Mouse (Mus musculus): ENCODE measurements at regions not wholly inside any gene's neighbourhood (a gene's known extent, or its start where the extent isn't known, plus 50 kb on each side); places are given as distances from the start of the nearest gene placed in this dataset.

GRCm38 (mm10) chr1:166817927-166818326 lies 136.3 kb upstream of the Fmo9 start:
- Histone ChIP-seq H3K9me3 (no peaks in the 10 kb centered on the region), H3K36me3 (replicated peaks) (no peaks in the 10 kb centered on the region), H3K9ac (no peak overlapping the region), H3K27ac (no peak overlapping the region), H3K27me3 (replicated peaks) (no peaks in the 10 kb centered on the region), H3K4me2 (no peak overlapping the region), H3K4me3 (no peak overlapping the region), H3K4me1 (no peaks in the 10 kb centered on the region)
- 95% methylated on average over 4 of the region's 4 CpGs for WGBS
- no peak for ATAC-seq (replicated peaks)

- 69% methylated on average over 5 of the region's 5 CpGs for WGBS
Measured at GRCm38 (mm10) chr1:166818682-166819081, 137.0 kb upstream of the Fmo9 start.

GRCm38 (mm10) chr1:166819420-166819819 lies 137.8 kb upstream of the Fmo9 start:
- H3K9me3 ChIP-seq: no peaks in the 10 kb centered on the region
- H3K4me3 ChIP-seq: no peak overlapping the region
- no peak overlapping the region for H3K4me2 ChIP-seq
- H3K9ac ChIP-seq: no peak overlapping the region
- WGBS: 78% methylated on average over 7 of the region's 7 CpGs
- no peaks in the 10 kb centered on the region for H3K4me1 ChIP-seq
- no peaks in the 10 kb centered on the region for H3K27me3 ChIP-seq (replicated peaks)
- H3K36me3 ChIP-seq (replicated peaks): no peaks in the 10 kb centered on the region
- no peak for ATAC-seq (replicated peaks)
- no peak overlapping the region for H3K27ac ChIP-seq

More at GRCm38 (mm10) chr1:166818682-166819081, 137.0 kb upstream of the Fmo9 start:
- no peak overlapping the region for H3K4me2 ChIP-seq
- no peaks in the 10 kb centered on the region for H3K36me3 ChIP-seq (replicated peaks)
- no peak overlapping the region for H3K9ac ChIP-seq
- no peak overlapping the region for H3K27ac ChIP-seq
- no peaks in the 10 kb centered on the region for H3K4me1 ChIP-seq
- no peaks in the 10 kb centered on the region for H3K27me3 ChIP-seq (replicated peaks)
- H3K9me3 ChIP-seq: no peaks in the 10 kb centered on the region
- H3K4me3 ChIP-seq: no peak overlapping the region
- ATAC-seq (replicated peaks): no peak

GRCm38 (mm10) chr1:166820050-166820449 lies 138.4 kb upstream of the Fmo9 start:
- Histone ChIP-seq H3K4me3 (no peak overlapping the region), H3K27me3 (replicated peaks) (no peaks in the 10 kb centered on the region), H3K27ac (no peak overlapping the region), H3K9ac (no peak overlapping the region), H3K9me3 (no peaks in the 10 kb centered on the region), H3K36me3 (replicated peaks) (no peaks in the 10 kb centered on the region), H3K4me1 (no peaks in the 10 kb centered on the region), H3K4me2 (no peak overlapping the region)
- ATAC-seq (replicated peaks): no peak
- WGBS: 95% methylated on average over 5 of the region's 5 CpGs

- 42% methylated on average over 3 of the region's 3 CpGs for WGBS
- no peak for ATAC-seq (replicated peaks)
- no peak overlapping the region for H3K4me3 ChIP-seq
- no peak overlapping the region for H3K27ac ChIP-seq
- H3K27me3 ChIP-seq (replicated peaks): no peaks in the 10 kb centered on the region
- no peaks in the 10 kb centered on the region for H3K36me3 ChIP-seq (replicated peaks)
- no peaks in the 10 kb centered on the region for H3K9me3 ChIP-seq
- H3K9ac ChIP-seq: no peak overlapping the region
- H3K4me1 ChIP-seq: no peaks in the 10 kb centered on the region
- H3K4me2 ChIP-seq: no peak overlapping the region
Measured at GRCm38 (mm10) chr1:166821146-166821545, 139.5 kb upstream of the Fmo9 start.

- Histone ChIP-seq H3K4me2 (no peak overlapping the region), H3K27me3 (replicated peaks) (no peaks in the 10 kb centered on the region), H3K36me3 (replicated peaks) (no peaks in the 10 kb centered on the region), H3K27ac (no peak overlapping the region), H3K4me1 (peaks cover 12% of the 10 kb centered on the region), H3K4me3 (no peak overlapping the region), H3K9me3 (no peaks in the 10 kb centered on the region), H3K9ac (no peak overlapping the region)
- no peak for ATAC-seq (replicated peaks)
- 80% methylated on average over 1 of the region's 1 CpGs for WGBS
Measured at GRCm38 (mm10) chr1:166837299-166837698, 155.7 kb upstream of the Fmo9 start.

GRCm38 (mm10) chr1:166839833-166840232 lies 158.2 kb upstream of the Fmo9 start:
- H3K9ac ChIP-seq: no peak overlapping the region
- peak; percentile 76 for ATAC-seq (replicated peaks)
- no peaks in the 10 kb centered on the region for H3K9me3 ChIP-seq
- H3K4me1 ChIP-seq: peaks cover 24% of the 10 kb centered on the region
- no peak overlapping the region for H3K4me2 ChIP-seq
- 17% methylated on average over 7 of the region's 7 CpGs for WGBS
- no peak overlapping the region for H3K4me3 ChIP-seq
- H3K27me3 ChIP-seq (replicated peaks): no peaks in the 10 kb centered on the region
- H3K27ac ChIP-seq: no peak overlapping the region
- no peaks in the 10 kb centered on the region for H3K36me3 ChIP-seq (replicated peaks)

GRCm38 (mm10) chr1:166843397-166843877 lies 157.8 kb upstream of the Fam78b start:
- 0% methylated on average over 11 of the region's 11 CpGs for WGBS
- Histone ChIP-seq H3K36me3 (replicated peaks) (no peaks in the 10 kb centered on the region), H3K27ac (peak overlapping the region; percentile 79), H3K4me2 (peak overlapping the region; percentile 51), H3K9ac (peak overlapping the region; percentile 33), H3K27me3 (replicated peaks) (no peaks in the 10 kb centered on the region), H3K4me1 (peaks cover 24% of the 10 kb centered on the region), H3K9me3 (no peaks in the 10 kb centered on the region), H3K4me3 (peak overlapping the region; percentile 25)
- peak; percentile 60 for ATAC-seq (replicated peaks)

GRCm38 (mm10) chr1:166846566-166846965 lies 154.7 kb upstream of the Fam78b start:
- Histone ChIP-seq H3K36me3 (replicated peaks) (no peaks in the 10 kb centered on the region), H3K4me3 (no peak overlapping the region), H3K4me1 (peaks cover 12% of the 10 kb centered on the region), H3K27ac (no peak overlapping the region), H3K9ac (no peak overlapping the region), H3K9me3 (no peaks in the 10 kb centered on the region), H3K4me2 (no peak overlapping the region), H3K27me3 (replicated peaks) (no peaks in the 10 kb centered on the region)
- 90% methylated on average over 5 of the region's 5 CpGs for WGBS
- ATAC-seq (replicated peaks): no peak

GRCm38 (mm10) chr1:166847233-166847632 lies 154.0 kb upstream of the Fam78b start:
- Histone ChIP-seq H3K27me3 (replicated peaks) (no peaks in the 10 kb centered on the region), H3K9ac (no peak overlapping the region), H3K27ac (no peak overlapping the region), H3K4me3 (no peak overlapping the region), H3K4me2 (no peak overlapping the region), H3K9me3 (no peaks in the 10 kb centered on the region), H3K4me1 (peaks cover 12% of the 10 kb centered on the region), H3K36me3 (replicated peaks) (no peaks in the 10 kb centered on the region)
- ATAC-seq (replicated peaks): no peak
- 96% methylated on average over 6 of the region's 6 CpGs for WGBS

- no peaks in the 10 kb centered on the region for H3K36me3 ChIP-seq (replicated peaks)
- no peaks in the 10 kb centered on the region for H3K9me3 ChIP-seq
- H3K27ac ChIP-seq: no peak overlapping the region
- no peaks in the 10 kb centered on the region for H3K27me3 ChIP-seq (replicated peaks)
- no peak overlapping the region for H3K4me3 ChIP-seq
- peaks cover 8% of the 10 kb centered on the region for H3K4me1 ChIP-seq
- ATAC-seq (replicated peaks): no peak
- no peak overlapping the region for H3K9ac ChIP-seq
- no peak overlapping the region for H3K4me2 ChIP-seq
- 68% methylated on average over 4 of the region's 4 CpGs for WGBS
Measured at GRCm38 (mm10) chr1:166848015-166848535, 153.1 kb upstream of the Fam78b start.

- Histone ChIP-seq H3K27me3 (replicated peaks) (no peaks in the 10 kb centered on the region), H3K4me1 (no peaks in the 10 kb centered on the region), H3K9me3 (no peaks in the 10 kb centered on the region), H3K36me3 (replicated peaks) (no peaks in the 10 kb centered on the region), H3K9ac (no peak overlapping the region), H3K27ac (no peak overlapping the region), H3K4me3 (no peak overlapping the region), H3K4me2 (no peak overlapping the region)
- ATAC-seq (replicated peaks): no peak
- WGBS: 89% methylated on average over 4 of the region's 4 CpGs
Measured at GRCm38 (mm10) chr1:166855988-166856387, 145.2 kb upstream of the Fam78b start.

- no peak for ATAC-seq (replicated peaks)
- 65% methylated on average over 7 of the region's 7 CpGs for WGBS
Measured at GRCm38 (mm10) chr1:166866256-166866655, 135.0 kb upstream of the Fam78b start.

More at GRCm38 (mm10) chr1:166866256-166866655, 135.0 kb upstream of the Fam78b start:
- Histone ChIP-seq H3K4me3 (no peak overlapping the region), H3K36me3 (replicated peaks) (no peaks in the 10 kb centered on the region), H3K27me3 (replicated peaks) (no peaks in the 10 kb centered on the region), H3K9ac (no peak overlapping the region), H3K9me3 (no peaks in the 10 kb centered on the region), H3K27ac (no peak overlapping the region), H3K4me1 (no peaks in the 10 kb centered on the region), H3K4me2 (no peak overlapping the region)

All from midbrain, embryonic 15.5 days (tissue).